Mouse (Mus musculus) erythroblast, embryonic 14.5 days (primary cell): ENCODE data around the gene Zdhhc16.

ENCODE experiments used
- GATA1 ChIP-seq: IDR thresholded peaks from 2 replicates; pipeline ENCODE4 v1.6.1; 2012; ENCODE audit warnings: low read length, inconsistent platforms, mixed read lengths
- TAL1 ChIP-seq: IDR thresholded peaks from 3 replicates; pipeline ENCODE4 v1.6.1; 2012; ENCODE audit warnings: low read length, inconsistent platforms, mixed read lengths

GRCm38 (mm10) chr19:41888191-41888590, 45.1 kb upstream of the Zdhhc16 start:
- peak; percentile 85 for TF ChIP-seq GATA1
- peak; percentile 76 for TF ChIP-seq TAL1
